Mouse (Mus musculus): ENCODE data around the gene Birc6.

GRCm38 (mm10) chr17:74508600-74508999 lies 19.5 kb upstream of the Birc6 start:
- no peak for TF ChIP-seq CTCF (IDR thresholded peaks at IDR 0.05; ENCODE audit: control insufficient read depth, insufficient read depth, insufficient read length)
- TF ChIP-seq FOSL1 (IDR thresholded peaks at IDR 0.05; ENCODE audit: insufficient read depth, low read length, poor library complexity, severe bottlenecking), result no peak
- no peak for TF ChIP-seq CEBPB (IDR thresholded peaks at IDR 0.05; ENCODE audit: low read depth)
